Mouse (Mus musculus): Measurements from ENCODE around the gene Tcf19. TPM values are rescaled to one million over a fixed set of nuclear protein-coding genes. Genes with fewer than 3 reads are reported as not detected.
"Not testable (repeated sequence)": the region's sequence is repeated elsewhere in the genome, so short reads cannot be mapped to it uniquely, and the experiment has no call there.

Gene Tcf19
- polyA plus RNA-seq, 1 experiment from 2014 or later, result 43.1 TPM

DNA sequence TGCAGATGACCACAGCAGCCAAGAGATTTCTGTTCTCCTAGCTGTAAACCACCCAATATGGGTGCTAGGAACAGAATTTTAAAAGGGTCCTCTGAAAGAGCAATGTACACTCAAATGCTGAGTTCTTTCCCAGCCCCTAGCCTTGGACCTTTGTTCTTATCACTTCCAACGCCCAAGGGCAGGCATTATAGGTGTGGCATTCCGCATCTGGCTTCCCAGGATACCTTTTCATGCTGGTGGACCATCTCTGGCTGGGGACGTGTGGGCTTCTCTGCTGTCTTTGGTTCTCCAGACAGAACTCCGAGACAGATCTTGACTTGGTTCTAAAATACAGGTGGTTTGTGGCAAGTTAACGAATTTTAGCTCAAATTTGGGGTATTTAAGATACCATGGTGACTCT, 13.9 kb downstream of the Tcf19 start:
- Histone ChIP-seq H3K4me3 (no peak overlapping the region), H3K36me3 (no peaks in the 10 kb centered on the region), H3K27me3 (ENCODE audit: insufficient read depth, poor library complexity, severe bottlenecking) (peaks cover 52% of the 10 kb centered on the region), H3K27ac (no peak overlapping the region), H3K4me1 (peaks cover 7% of the 10 kb centered on the region; the same call in 1 of the 2 replicates), H3K9me3 (no peaks in the 10 kb centered on the region)
- DNase-seq (ENCODE audit: low spot score), result no peak
- 38% methylated on average over 5 of the region's 5 CpGs for WGBS

- peaks cover 7% of the 10 kb centered on the region; the same call in 1 of the 2 replicates for H3K4me1 ChIP-seq
- no peak for DNase-seq (ENCODE audit: low spot score)
- WGBS, result 5% methylated on average over 6 of the region's 6 CpGs
- H3K36me3 ChIP-seq, result no peaks in the 10 kb centered on the region
- H3K27me3 ChIP-seq (ENCODE audit: insufficient read depth, poor library complexity, severe bottlenecking), result peaks cover 46% of the 10 kb centered on the region
- no peak overlapping the region for H3K4me3 ChIP-seq
- H3K27ac ChIP-seq, result no peak overlapping the region
- no peaks in the 10 kb centered on the region for H3K9me3 ChIP-seq
Observed at GRCm38 (mm10) chr17:35502226-35502625, 14.4 kb downstream of the Tcf19 start.

- no peak overlapping the region for H3K4me3 ChIP-seq
- 0 out of 2 replicates have a peak, but pooled peaks cover 3% of the 10 kb centered on the region for H3K27me3 ChIP-seq (ENCODE audit: insufficient read depth, poor library complexity, severe bottlenecking)
- H3K27ac ChIP-seq, result no peak overlapping the region
- no peaks in the 10 kb centered on the region for H3K36me3 ChIP-seq
- WGBS, result 84% methylated on average over 7 of the region's 7 CpGs
- no peaks in the 10 kb centered on the region for H3K4me1 ChIP-seq
- no peak for DNase-seq (ENCODE audit: low spot score)
- no peaks in the 10 kb centered on the region for H3K9me3 ChIP-seq
Observed at GRCm38 (mm10) chr17:35497124-35497523, 19.5 kb downstream of the Tcf19 start.

DNA sequence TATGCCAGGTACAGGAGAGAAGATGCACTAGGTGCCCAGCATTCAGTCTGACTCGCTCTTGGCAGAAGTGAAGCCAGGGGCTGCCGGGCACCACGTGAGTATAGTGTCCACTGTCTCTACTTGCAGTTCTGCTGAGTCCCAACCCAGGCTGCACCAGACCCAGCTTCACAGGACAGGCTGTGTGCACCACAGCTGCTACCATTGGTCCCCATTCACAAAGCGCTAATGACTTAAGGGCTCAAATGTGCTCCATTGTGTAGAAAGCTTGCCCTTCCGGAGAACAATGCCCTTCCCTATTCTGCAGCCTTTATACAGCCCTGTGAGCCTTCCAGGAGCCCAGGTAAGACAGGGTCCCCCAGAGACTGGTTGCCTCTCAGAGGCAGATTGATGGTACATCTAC, 26.3 kb downstream of the Tcf19 start:
- Histone ChIP-seq H3K4me3 (no peak overlapping the region), H3K9me3 (no peaks in the 10 kb centered on the region), H3K36me3 (no peaks in the 10 kb centered on the region), H3K27ac (no peak overlapping the region), H3K4me1 (peaks cover 5% of the 10 kb centered on the region; the same call in 1 of the 2 replicates), H3K27me3 (ENCODE audit: insufficient read depth, poor library complexity, severe bottlenecking) (0 out of 2 replicates have a peak, but pooled peaks cover 4% of the 10 kb centered on the region)
- no peak for DNase-seq (ENCODE audit: low spot score)
- 74% methylated on average over 5 of the region's 5 CpGs for WGBS

DNA sequence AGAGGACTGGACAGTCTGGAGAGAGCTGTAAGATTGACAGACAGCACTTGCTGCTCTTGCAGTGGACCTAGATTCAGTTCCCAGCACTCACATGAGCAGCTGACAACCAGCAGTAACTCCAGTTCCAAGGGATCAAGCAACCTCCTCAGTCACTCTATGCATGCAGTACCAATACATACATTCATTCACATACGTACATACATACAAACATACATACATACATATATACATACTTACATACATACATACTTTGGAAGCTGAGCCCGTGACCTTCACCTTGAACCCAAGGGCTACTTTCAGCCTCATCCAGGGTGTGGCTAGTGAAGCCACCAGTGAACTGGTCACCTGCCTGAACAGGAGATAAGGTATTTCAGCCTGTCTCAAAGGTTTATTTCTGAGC, 28.6 kb downstream of the Tcf19 start:
- DNase-seq (ENCODE audit: low spot score), result no peak
- H3K27ac ChIP-seq, result no peak overlapping the region
- no peaks in the 10 kb centered on the region for H3K9me3 ChIP-seq
- H3K4me1 ChIP-seq, result peaks cover 5% of the 10 kb centered on the region; the same call in 1 of the 2 replicates
- WGBS, result 94% methylated on average over 2 of the region's 2 CpGs
- H3K27me3 ChIP-seq (ENCODE audit: insufficient read depth, poor library complexity, severe bottlenecking), result 0 out of 2 replicates have a peak, but pooled peaks cover 4% of the 10 kb centered on the region
- H3K4me3 ChIP-seq, result no peak overlapping the region
- H3K36me3 ChIP-seq, result no peaks in the 10 kb centered on the region

DNA sequence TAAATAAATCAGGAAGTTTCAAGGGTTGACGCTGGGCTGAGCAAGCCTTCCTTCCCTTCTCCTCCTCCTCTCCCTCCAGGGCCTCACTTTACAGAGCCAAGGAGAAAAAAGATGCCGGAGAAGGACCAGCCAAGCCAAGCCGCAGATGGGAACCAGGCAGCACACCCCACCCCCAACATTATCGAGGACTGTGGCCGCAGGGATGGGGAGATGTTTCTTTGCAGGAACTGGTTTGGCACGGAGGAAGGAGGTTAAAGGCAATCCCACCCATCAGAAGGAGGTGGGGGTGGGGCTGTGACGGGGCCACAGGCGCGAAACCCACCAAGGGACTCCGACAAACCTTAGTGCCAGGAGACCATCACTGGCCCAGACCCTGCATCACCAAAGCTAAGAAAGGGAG, 29.9 kb downstream of the Tcf19 start:
- Histone ChIP-seq H3K36me3 (no peaks in the 10 kb centered on the region), H3K4me3 (no peak overlapping the region), H3K27ac (no peak overlapping the region), H3K27me3 (ENCODE audit: insufficient read depth, poor library complexity, severe bottlenecking) (0 out of 2 replicates have a peak, but pooled peaks cover 4% of the 10 kb centered on the region), H3K4me1 (peaks cover 5% of the 10 kb centered on the region; the same call in 1 of the 2 replicates), H3K9me3 (no peaks in the 10 kb centered on the region)
- WGBS, result 40% methylated on average over 10 of the region's 10 CpGs
- no peak for DNase-seq (ENCODE audit: low spot score)

DNA sequence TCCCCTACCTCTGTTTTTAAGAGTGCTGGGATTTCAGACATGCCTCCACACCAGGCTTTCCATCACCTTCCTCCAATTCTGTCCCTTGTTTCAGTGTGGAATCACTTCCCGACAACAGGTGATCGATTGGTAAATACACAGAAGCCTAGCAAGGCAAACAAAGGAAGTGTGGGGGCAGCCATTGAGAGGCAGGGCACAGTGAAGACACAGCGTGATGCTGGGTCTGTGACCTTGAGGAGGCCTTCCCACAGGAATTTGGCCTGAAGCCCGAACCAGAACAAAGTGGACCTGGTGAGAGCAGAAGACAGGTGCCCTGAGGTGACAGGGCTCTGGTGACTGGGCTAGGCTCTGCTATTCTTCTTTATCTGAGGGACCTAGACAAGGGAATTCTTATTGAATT, 30.9 kb downstream of the Tcf19 start:
- H3K36me3 ChIP-seq, result no peaks in the 10 kb centered on the region
- 0 out of 2 replicates have a peak, but pooled peaks cover 4% of the 10 kb centered on the region for H3K27me3 ChIP-seq (ENCODE audit: insufficient read depth, poor library complexity, severe bottlenecking)
- no peak for DNase-seq (ENCODE audit: low spot score)
- WGBS, result 40% methylated on average over 4 of the region's 4 CpGs
- peak overlapping the region; percentile 53; the same call in 1 of the 2 replicates for H3K27ac ChIP-seq
- H3K9me3 ChIP-seq, result no peaks in the 10 kb centered on the region
- peaks cover 5% of the 10 kb centered on the region; the same call in 1 of the 2 replicates for H3K4me1 ChIP-seq
- no peak overlapping the region for H3K4me3 ChIP-seq

DNA sequence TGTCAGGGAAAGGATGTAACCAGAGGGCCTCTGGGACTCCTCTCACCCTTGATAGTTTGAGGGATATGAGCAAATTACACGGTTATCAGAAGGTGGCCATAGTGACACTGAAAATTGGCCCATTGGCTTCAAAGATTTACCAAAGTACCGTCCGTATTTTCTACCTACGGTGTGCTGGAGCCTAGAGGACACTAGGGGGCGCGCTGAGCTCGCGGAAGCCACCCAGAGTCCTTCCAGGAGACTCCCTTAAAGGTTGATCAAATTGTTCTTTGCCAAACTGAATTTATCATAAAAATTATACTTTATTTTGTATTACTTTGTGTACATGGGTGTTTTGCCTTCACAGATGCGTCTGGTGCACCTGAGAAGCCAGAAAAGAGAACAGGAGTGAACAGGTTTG, 32.6 kb downstream of the Tcf19 start:
- no peaks in the 10 kb centered on the region for H3K27me3 ChIP-seq (ENCODE audit: insufficient read depth, poor library complexity, severe bottlenecking)
- H3K9me3 ChIP-seq, result no peaks in the 10 kb centered on the region
- DNase-seq (ENCODE audit: low spot score), result no peak
- WGBS, result 2% methylated on average over 9 of the region's 9 CpGs
- no peaks in the 10 kb centered on the region for H3K36me3 ChIP-seq
- no peak overlapping the region for H3K27ac ChIP-seq
- H3K4me3 ChIP-seq, result no peak overlapping the region
- H3K4me1 ChIP-seq, result peaks cover 5% of the 10 kb centered on the region; the same call in 1 of the 2 replicates

GRCm38 (mm10) chr17:35469842-35470751, 46.5 kb downstream of the Tcf19 start, which contains the start of gene H2-Q10:
TSS of gene H2-Q10 (plus strand) at chr17:35470089.
- Histone ChIP-seq H3K4me1 (peaks cover 12% of the 10 kb centered on the region), H3K27me3 (ENCODE audit: insufficient read depth, poor library complexity, severe bottlenecking) (peaks cover 58% of the 10 kb centered on the region), H3K9me3 (no peaks in the 10 kb centered on the region), H3K27ac (peak within 1 kb of the TSS; percentile 7; the same call in 1 of the 2 replicates), H3K36me3 (no peaks in the 10 kb centered on the region), H3K4me3 (peak within 1 kb of the TSS; percentile 61)
- DNase-seq (ENCODE audit: low spot score), result no peak
- under 1% methylated on average over 80 of the region's 80 CpGs for WGBS

DNA sequence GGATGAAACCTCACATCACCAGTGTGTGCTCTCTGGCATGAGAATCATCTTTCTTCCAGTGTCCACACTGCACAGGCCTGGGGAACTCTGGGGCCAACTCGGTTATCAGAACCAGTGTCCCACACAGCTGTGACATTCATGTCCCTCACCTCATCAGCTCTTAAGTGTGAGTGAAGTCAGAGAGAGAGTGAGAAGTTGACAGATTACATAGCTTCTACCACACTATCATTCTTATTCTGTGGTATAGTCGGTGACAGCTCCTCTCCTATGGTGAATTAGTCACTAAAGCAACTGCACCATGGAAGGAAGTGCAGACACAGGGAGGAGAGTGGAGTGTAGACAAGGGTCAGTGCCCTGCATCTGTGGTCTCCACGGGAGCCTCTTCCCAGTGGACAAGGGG, 47.7 kb downstream of the Tcf19 start:
- not testable (repeated sequence) for H3K36me3 ChIP-seq; H3K9me3 ChIP-seq; H3K27ac ChIP-seq; DNase-seq (ENCODE audit: low spot score); H3K4me3 ChIP-seq
- peaks cover 12% of the 10 kb centered on the region for H3K4me1 ChIP-seq
- WGBS, result 50% methylated on average over 3 of the region's 3 CpGs
- peaks cover 53% of the 10 kb centered on the region for H3K27me3 ChIP-seq (ENCODE audit: insufficient read depth, poor library complexity, severe bottlenecking)

GRCm38 (mm10) chr17:35465651-35466050, 51.0 kb downstream of the Tcf19 start:
- H3K9me3 ChIP-seq; H3K36me3 ChIP-seq; DNase-seq (ENCODE audit: low spot score); H3K4me3 ChIP-seq; H3K27ac ChIP-seq: not testable (repeated sequence)
- WGBS, result 7% methylated on average over 8 of the region's 8 CpGs
- Histone ChIP-seq H3K4me1 (peaks cover 10% of the 10 kb centered on the region), H3K27me3 (ENCODE audit: insufficient read depth, poor library complexity, severe bottlenecking) (peaks cover 25% of the 10 kb centered on the region)

All from heart, embryonic 10.5 days (tissue).